Mouse (Mus musculus) E14TG2a.4 (cell line): ENCODE measurements around the gene Snn.

ENCODE experiments used
- H3K27me3 ChIP-seq: 2 replicates; pipeline ENCODE4 v1.6.1; 2014; ENCODE audit warnings: low read length, control low read depth; ENCODE audit not compliant: insufficient read depth
- H3K36me3 ChIP-seq: 2 replicates; pipeline ENCODE4 v1.6.1; 2014; ENCODE audit warnings: low read length, control low read depth; ENCODE audit not compliant: insufficient read depth
- H3K4me1 ChIP-seq: replicated peaks from 2 replicates; pipeline ENCODE4 v1.6.1; 2014; ENCODE audit warnings: low read depth, low read length, control low read depth
- H3K4me3 ChIP-seq: replicated peaks from 2 replicates; pipeline ENCODE4 v1.5.1; 2014; ENCODE audit warnings: mild to moderate bottlenecking, low read length
- H3K9me3 ChIP-seq: 2 replicates; pipeline ENCODE4 v1.6.1; 2014; ENCODE audit warnings: low read length, control low read depth
- CTCF ChIP-seq: conservative IDR thresholded peaks from 2 replicates; pipeline ENCODE4 v1.5.1; 2014; ENCODE audit warnings: low read length
- NANOG ChIP-seq: IDR thresholded peaks from 2 replicates; pipeline ENCODE4 v1.6.1; 2014; ENCODE audit warnings: borderline replicate concordance, low read length, mixed read lengths
- POU5F1 ChIP-seq: IDR thresholded peaks from 2 replicates; pipeline ENCODE4 v1.6.1; 2014; ENCODE audit warnings: low read length, borderline replicate concordance

Snn gene

GRCm38 (mm10) chr16:11021403-11022112, 39.2 kb upstream of the Snn start:
- H3K27me3 ChIP-seq: no peaks in the 10 kb centered on the region
- TF ChIP-seq CTCF (no peak), NANOG (no peak), POU5F1 (no peak)

DNA sequence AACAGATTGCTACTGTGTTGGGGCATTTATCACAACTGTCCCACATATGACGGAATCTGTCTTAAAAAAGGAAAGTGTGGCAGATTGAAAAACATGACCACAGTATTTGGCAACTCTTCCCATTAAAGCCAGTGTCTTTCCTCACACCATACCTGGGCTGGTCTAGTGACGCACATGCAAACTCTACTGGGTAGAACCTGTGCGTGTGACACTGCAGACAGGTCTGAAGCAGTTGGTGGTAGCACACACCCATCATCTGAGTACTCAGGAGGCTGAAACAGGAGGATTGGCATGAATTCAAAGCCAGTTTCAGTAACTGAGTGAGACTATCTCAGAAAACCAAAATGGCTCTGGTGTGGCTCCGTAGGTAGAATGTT, 38.6 kb upstream of the Snn start:
- Histone ChIP-seq H3K27me3 (no peaks in the 10 kb centered on the region), H3K9me3 (no peaks in the 10 kb centered on the region), H3K4me1 (peaks cover 30% of the 10 kb centered on the region), H3K36me3 (no peaks in the 10 kb centered on the region), H3K4me3 (no peak overlapping the region)
- TF ChIP-seq POU5F1 (no peak), NANOG (no peak), CTCF (no peak)

More at GRCm38 (mm10) chr16:11021403-11022112, 39.2 kb upstream of the Snn start:
- peaks cover 30% of the 10 kb centered on the region for H3K4me1 ChIP-seq
- H3K4me3 ChIP-seq: no peak overlapping the region
- no peaks in the 10 kb centered on the region for H3K36me3 ChIP-seq
- no peaks in the 10 kb centered on the region for H3K9me3 ChIP-seq

DNA sequence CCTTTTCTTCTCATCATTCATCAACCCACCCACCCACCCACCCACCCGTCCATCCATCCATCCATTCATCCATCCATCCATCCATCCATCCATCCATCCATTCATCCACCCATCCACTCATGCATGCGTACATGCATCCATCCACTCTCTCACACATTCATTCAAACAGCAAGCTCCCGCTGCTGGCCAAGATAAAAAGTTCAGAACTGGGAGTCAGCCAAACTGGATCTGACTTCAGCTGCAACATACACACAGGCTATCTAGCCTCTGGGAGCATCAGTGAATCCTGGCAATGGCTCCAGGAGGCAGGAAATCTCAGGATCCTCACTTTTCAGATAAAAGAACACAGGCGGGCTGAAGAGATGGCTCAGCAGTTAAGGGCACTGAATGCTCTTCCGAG, 37.1 kb upstream of the Snn start:
- Histone ChIP-seq H3K36me3 (no peaks in the 10 kb centered on the region), H3K4me1 (peaks cover 16% of the 10 kb centered on the region), H3K9me3 (no peaks in the 10 kb centered on the region), H3K27me3 (no peaks in the 10 kb centered on the region), H3K4me3 (no peak overlapping the region)
- TF ChIP-seq CTCF (no peak), POU5F1 (no peak), NANOG (no peak)

DNA sequence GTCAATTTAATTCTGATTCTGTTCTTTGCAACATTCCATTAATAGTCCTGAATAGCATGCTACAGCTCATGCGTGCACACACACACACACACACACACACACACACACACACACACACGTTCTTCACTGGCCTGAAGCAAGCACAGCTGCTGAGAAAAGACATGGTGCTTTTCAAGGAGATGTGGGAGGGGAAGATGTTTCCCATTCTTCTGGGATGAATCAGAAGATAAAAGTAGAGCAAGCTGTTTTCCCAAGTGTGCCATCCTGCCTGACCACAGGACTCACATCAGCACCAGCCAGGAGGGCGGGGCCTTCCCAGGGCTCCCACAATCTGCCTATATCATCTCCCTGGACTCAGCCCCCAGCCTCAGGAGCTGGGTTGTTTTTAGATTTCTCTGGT, 35.9 kb upstream of the Snn start:
- Histone ChIP-seq H3K36me3 (no peaks in the 10 kb centered on the region), H3K9me3 (no peaks in the 10 kb centered on the region), H3K27me3 (no peaks in the 10 kb centered on the region), H3K4me1 (peaks cover 5% of the 10 kb centered on the region; the same call in 1 of the 2 replicates), H3K4me3 (no peak overlapping the region)
- TF ChIP-seq NANOG (no peak), POU5F1 (no peak), CTCF (no peak)

GRCm38 (mm10) chr16:11028206-11028605, 32.5 kb upstream of the Snn start:
- no peaks in the 10 kb centered on the region for H3K9me3 ChIP-seq
- H3K4me3 ChIP-seq: no peak overlapping the region
- no peaks in the 10 kb centered on the region for H3K4me1 ChIP-seq
- H3K36me3 ChIP-seq: no peaks in the 10 kb centered on the region
- TF ChIP-seq CTCF (no peak), POU5F1 (no peak)
- H3K27me3 ChIP-seq: no peaks in the 10 kb centered on the region

DNA sequence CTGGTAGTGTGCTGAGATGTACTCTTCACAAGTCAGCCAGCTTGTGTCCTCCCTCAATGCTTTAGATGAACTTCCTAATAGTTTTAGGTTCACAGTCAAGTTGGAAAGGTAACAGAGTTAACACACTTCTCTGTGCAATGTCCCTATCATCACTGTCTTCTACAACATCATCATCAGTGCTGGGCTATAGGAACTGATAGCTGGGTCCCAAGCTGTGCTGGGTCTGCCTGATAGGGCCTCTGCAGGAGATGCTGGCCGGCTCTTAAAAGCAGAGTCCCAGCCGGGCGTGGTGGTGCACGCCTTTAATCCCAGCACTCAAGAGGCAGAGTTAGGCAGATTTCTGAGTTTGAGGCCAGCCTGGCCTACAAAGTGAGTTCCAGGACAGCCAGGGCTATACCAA, 29.9 kb upstream of the Snn start:
- Histone ChIP-seq H3K4me3 (no peak overlapping the region), H3K9me3 (no peaks in the 10 kb centered on the region)

GRCm38 (mm10) chr16:11031320-11031719, 29.4 kb upstream of the Snn start:
- Histone ChIP-seq H3K4me1 (peaks cover 9% of the 10 kb centered on the region), H3K4me3 (no peak overlapping the region), H3K9me3 (no peaks in the 10 kb centered on the region), H3K27me3 (no peaks in the 10 kb centered on the region), H3K36me3 (no peaks in the 10 kb centered on the region)
- no peak for TF ChIP-seq CTCF
- TF ChIP-seq NANOG: no peak
- no peak for TF ChIP-seq POU5F1

More for the DNA sequence above, 29.9 kb upstream of the Snn start:
- Histone ChIP-seq H3K4me1 (peaks cover 4% of the 10 kb centered on the region), H3K36me3 (no peaks in the 10 kb centered on the region), H3K27me3 (no peaks in the 10 kb centered on the region)
- no peak for TF ChIP-seq NANOG
- TF ChIP-seq POU5F1: no peak
- no peak for TF ChIP-seq CTCF

DNA sequence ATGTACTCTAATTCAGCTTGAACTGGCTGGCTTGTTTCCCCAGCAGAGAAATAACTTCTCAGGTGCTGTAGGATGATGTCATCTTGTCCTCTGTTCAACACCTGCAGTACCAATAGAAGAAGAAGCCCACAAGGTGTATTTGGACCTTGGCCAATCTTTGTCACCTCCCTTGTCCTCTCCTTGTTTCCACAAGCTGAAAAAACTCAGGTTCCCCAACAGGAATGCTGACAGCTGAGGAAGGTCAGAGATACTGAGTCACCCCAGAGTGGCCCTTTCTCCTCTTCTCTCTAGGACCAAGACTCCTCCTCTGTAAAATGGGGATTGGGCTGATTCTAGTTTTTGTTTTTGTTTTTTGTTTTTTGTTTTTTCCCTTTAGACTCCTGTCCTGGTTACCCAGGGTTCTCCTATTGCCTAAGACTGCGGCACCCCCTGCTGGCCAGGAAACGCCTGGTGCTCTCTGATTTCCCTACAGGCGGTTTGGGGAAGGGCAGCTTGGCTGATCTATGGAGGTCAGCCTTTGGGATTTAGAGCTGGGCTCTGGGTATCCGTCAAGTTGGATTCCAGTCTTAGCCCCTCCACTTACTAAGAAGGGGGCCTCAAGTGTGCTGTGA, 26.4 kb upstream of the Snn start:
- Histone ChIP-seq H3K4me1 (peaks cover 17% of the 10 kb centered on the region), H3K9me3 (no peaks in the 10 kb centered on the region), H3K27me3 (peaks cover 14% of the 10 kb centered on the region), H3K4me3 (no peak overlapping the region), H3K36me3 (no peaks in the 10 kb centered on the region)
- TF ChIP-seq CTCF: peak; percentile 98
- TF ChIP-seq NANOG: no peak

DNA sequence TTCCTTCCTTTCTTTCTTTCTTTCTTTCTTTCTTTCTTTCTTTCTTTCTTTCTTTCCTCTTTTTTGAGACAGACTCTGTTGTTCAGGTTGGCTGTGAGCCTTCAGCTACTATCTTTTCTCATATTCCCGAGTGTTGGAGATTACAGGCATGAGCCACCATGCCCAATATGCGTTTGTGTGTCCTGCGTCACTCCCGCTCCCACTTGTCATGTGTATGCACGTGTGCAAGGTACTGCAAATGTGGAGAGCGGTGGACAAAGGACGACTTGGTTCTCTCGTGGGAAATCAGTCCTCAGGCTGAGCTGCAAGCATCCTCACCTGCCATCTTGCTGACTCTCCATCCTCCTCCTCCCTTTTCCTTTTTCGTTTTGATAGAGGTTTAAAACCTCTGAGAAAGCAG, 25.5 kb upstream of the Snn start:
- TF ChIP-seq CTCF: no peak
- TF ChIP-seq NANOG: no peak
- no peak for TF ChIP-seq POU5F1
- Histone ChIP-seq H3K4me3 (no peak overlapping the region), H3K4me1 (peaks cover 17% of the 10 kb centered on the region), H3K27me3 (peaks cover 21% of the 10 kb centered on the region), H3K36me3 (no peaks in the 10 kb centered on the region), H3K9me3 (no peaks in the 10 kb centered on the region)
